Mouse (Mus musculus) neural tube, embryonic 12.5 days (tissue): Measurements from ENCODE around the gene Msmo1. TPM values are rescaled to one million over a fixed set of nuclear protein-coding genes. Genes with fewer than 3 reads are reported as not detected.
A peak's percentile ranks its signal among the peaks of the same experiment; 100 is the strongest.

ENCODE experiments used
- ATAC-seq: fragments of 200-750 bp; cut with Nextera tagmentation; 2 replicates; pipeline ENCODE4 v1.8.0; 2017; ENCODE audit warnings: low read depth, mild to moderate bottlenecking, moderate TSS enrichment, moderate library complexity; ENCODE audit not compliant: low FRiP score
- H3K27ac ChIP-seq: fragments of 300-500 bp; sonication (generic); 2 replicates; pipeline ENCODE4 v1.5.1; 2016
- H3K27me3 ChIP-seq: fragments of 300-500 bp; sonication (generic); replicated peaks from 2 replicates; pipeline ENCODE4 v1.6.1; 2016; ENCODE audit warnings: mild to moderate bottlenecking
- H3K36me3 ChIP-seq: fragments of 300-500 bp; sonication (generic); 2 replicates; pipeline ENCODE4 v1.6.1; 2016; ENCODE audit warnings: mild to moderate bottlenecking
- H3K4me1 ChIP-seq: fragments of 300-500 bp; sonication (generic); 2 replicates; pipeline ENCODE4 v1.6.1; 2016
- H3K4me2 ChIP-seq: fragments of 300-500 bp; sonication (generic); replicated peaks from 2 replicates; pipeline ENCODE4 v1.6.1; 2016; ENCODE audit warnings: mild to moderate bottlenecking
- H3K4me3 ChIP-seq: fragments of 300-500 bp; sonication (generic); 2 replicates; pipeline ENCODE4 v1.5.1; 2016
- H3K9ac ChIP-seq: fragments of 300-500 bp; sonication (generic); 2 replicates; pipeline ENCODE4 v1.6.1; 2016; ENCODE audit warnings: mild to moderate bottlenecking
- H3K9me3 ChIP-seq: fragments of 300-500 bp; sonication (generic); 2 replicates; pipeline ENCODE4 v1.6.1; 2016; ENCODE audit warnings: mild to moderate bottlenecking
- WGBS: fragments of 180-500 bp; shearing (Covaris S2); methylation state at CpG from one replicate; pipeline ENCODE4 v1.1.7; 2016; 5-methylcytosine and 5-hydroxymethylcytosine counted together
- polyA plus RNA-seq: library from polyadenylated mRNA; unstranded; fragments of >200 nt; fragmentation: Nextera tagmentation; extraction: Ambion mirVana; gene quantifications from 2 replicates; pipeline ENCODE4 v1.2.1, GENCODE M21; 2016

Gene Msmo1
- polyA plus RNA-seq, 1 experiment from 2014 or later: 157 TPM

- no peak overlapping the region for H3K27ac ChIP-seq
- H3K36me3 ChIP-seq: no peaks in the 10 kb centered on the region
- ATAC-seq: no peak
- H3K4me2 ChIP-seq: no peak overlapping the region
- H3K27me3 ChIP-seq: no peaks in the 10 kb centered on the region
- no peak overlapping the region for H3K9ac ChIP-seq
- H3K4me1 ChIP-seq: no peaks in the 10 kb centered on the region
- H3K9me3 ChIP-seq: no peaks in the 10 kb centered on the region
- no peak overlapping the region for H3K4me3 ChIP-seq
Measured at GRCm38 (mm10) chr8:64707481-64707880, 26.1 kb downstream of the Msmo1 start.

GRCm38 (mm10) chr8:64703191-64703590 lies 30.4 kb downstream of the Msmo1 start:
- H3K9me3 ChIP-seq: no peaks in the 10 kb centered on the region
- 89% methylated on average over 1 of the region's 1 CpGs for WGBS
- no peak overlapping the region for H3K4me3 ChIP-seq
- no peak overlapping the region for H3K27ac ChIP-seq
- no peak for ATAC-seq
- no peaks in the 10 kb centered on the region for H3K4me1 ChIP-seq
- no peak overlapping the region for H3K9ac ChIP-seq
- no peaks in the 10 kb centered on the region for H3K27me3 ChIP-seq
- no peaks in the 10 kb centered on the region for H3K36me3 ChIP-seq
- H3K4me2 ChIP-seq: no peak overlapping the region

- H3K9me3 ChIP-seq: no peaks in the 10 kb centered on the region
- H3K4me1 ChIP-seq: peaks cover 21% of the 10 kb centered on the region; the same call in 1 of the 2 replicates
- peak within 1 kb of the TSS; percentile 54 for H3K4me3 ChIP-seq
- no peaks in the 10 kb centered on the region for H3K27me3 ChIP-seq
- peak within 1 kb of the TSS; percentile 64 for H3K4me2 ChIP-seq
- H3K36me3 ChIP-seq: no peaks in the 10 kb centered on the region
- peak within 1 kb of the TSS; percentile 84 for H3K27ac ChIP-seq
- peak; percentile 99 for ATAC-seq
- peak within 1 kb of the TSS; percentile 79 for H3K9ac ChIP-seq
- WGBS: under 1% methylated on average over 54 of the region's 54 CpGs
Measured at GRCm38 (mm10) chr8:64692651-64693201, 40.9 kb downstream of the Msmo1 start, which contains the start of gene Cpe. TSS of gene Cpe (minus strand) at chr8:64693054.

GRCm38 (mm10) chr8:64691591-64692401 lies 41.8 kb downstream of the Msmo1 start:
- Histone ChIP-seq H3K4me1 (peaks cover 21% of the 10 kb centered on the region; the same call in 1 of the 2 replicates), H3K9me3 (no peaks in the 10 kb centered on the region), H3K27ac (0 out of 2 replicates have a peak overlapping the region, but pooled peaks have one; percentile 7), H3K36me3 (no peaks in the 10 kb centered on the region), H3K9ac (peak overlapping the region; percentile 79), H3K4me3 (peak overlapping the region; percentile 54), H3K27me3 (no peaks in the 10 kb centered on the region), H3K4me2 (peak overlapping the region; percentile 64)
- 0 out of 2 replicates have a peak, but pooled peaks have one; percentile 5 for ATAC-seq
- WGBS: 10% methylated on average over 16 of the region's 16 CpGs

- ATAC-seq: no peak
- Histone ChIP-seq H3K9ac (peak overlapping the region; percentile 79; the same call in 1 of the 2 replicates), H3K4me3 (peak overlapping the region; percentile 54), H3K9me3 (no peaks in the 10 kb centered on the region), H3K27ac (no peak overlapping the region), H3K4me2 (peak overlapping the region; percentile 64), H3K36me3 (no peaks in the 10 kb centered on the region), H3K27me3 (no peaks in the 10 kb centered on the region), H3K4me1 (peaks cover 21% of the 10 kb centered on the region; the same call in 1 of the 2 replicates)
- WGBS: 83% methylated on average over 6 of the region's 6 CpGs
Measured at GRCm38 (mm10) chr8:64690845-64691244, 42.7 kb downstream of the Msmo1 start.

- Histone ChIP-seq H3K4me1 (peaks cover 21% of the 10 kb centered on the region; the same call in 1 of the 2 replicates), H3K27ac (no peak overlapping the region), H3K4me2 (peak overlapping the region; percentile 64), H3K9ac (no peak overlapping the region), H3K27me3 (no peaks in the 10 kb centered on the region), H3K9me3 (no peaks in the 10 kb centered on the region), H3K4me3 (no peak overlapping the region), H3K36me3 (no peaks in the 10 kb centered on the region)
- ATAC-seq: no peak
- 79% methylated on average over 6 of the region's 6 CpGs for WGBS
Measured at GRCm38 (mm10) chr8:64690306-64690705, 43.3 kb downstream of the Msmo1 start.

GRCm38 (mm10) chr8:64688741-64689140 lies 44.9 kb downstream of the Msmo1 start:
- H3K9ac ChIP-seq: no peak overlapping the region

GRCm38 (mm10) chr8:64688161-64688560 lies 45.4 kb downstream of the Msmo1 start:
- H3K27ac ChIP-seq: no peak overlapping the region
- WGBS: 81% methylated on average over 3 of the region's 3 CpGs
- H3K36me3 ChIP-seq: no peaks in the 10 kb centered on the region
- H3K27me3 ChIP-seq: no peaks in the 10 kb centered on the region
- no peak overlapping the region for H3K4me3 ChIP-seq
- peaks cover 20% of the 10 kb centered on the region; the same call in 1 of the 2 replicates for H3K4me1 ChIP-seq
- no peak overlapping the region for H3K9ac ChIP-seq
- H3K9me3 ChIP-seq: no peaks in the 10 kb centered on the region
- H3K4me2 ChIP-seq: no peak overlapping the region
- ATAC-seq: no peak

More at GRCm38 (mm10) chr8:64688741-64689140, 44.9 kb downstream of the Msmo1 start:
- 83% methylated on average over 4 of the region's 4 CpGs for WGBS
- Histone ChIP-seq H3K9me3 (no peaks in the 10 kb centered on the region), H3K36me3 (no peaks in the 10 kb centered on the region), H3K4me1 (peaks cover 21% of the 10 kb centered on the region; the same call in 1 of the 2 replicates), H3K27me3 (no peaks in the 10 kb centered on the region), H3K27ac (no peak overlapping the region), H3K4me2 (no peak overlapping the region), H3K4me3 (no peak overlapping the region)
- no peak for ATAC-seq

GRCm38 (mm10) chr8:64682501-64682900 lies 51.1 kb downstream of the Msmo1 start:
- WGBS: 83% methylated on average over 3 of the region's 3 CpGs
- no peaks in the 10 kb centered on the region for H3K9me3 ChIP-seq
- no peaks in the 10 kb centered on the region for H3K4me1 ChIP-seq
- H3K9ac ChIP-seq: no peak overlapping the region
- no peaks in the 10 kb centered on the region for H3K27me3 ChIP-seq
- no peak overlapping the region for H3K4me2 ChIP-seq
- no peak overlapping the region for H3K4me3 ChIP-seq
- no peaks in the 10 kb centered on the region for H3K36me3 ChIP-seq
- no peak for ATAC-seq
- no peak overlapping the region for H3K27ac ChIP-seq

- Histone ChIP-seq H3K4me3 (no peak overlapping the region), H3K9ac (no peak overlapping the region), H3K27ac (no peak overlapping the region), H3K4me1 (peaks cover 3% of the 10 kb centered on the region; the same call in 1 of the 2 replicates), H3K9me3 (0 out of 2 replicates have a peak, but pooled peaks cover 5% of the 10 kb centered on the region), H3K27me3 (no peaks in the 10 kb centered on the region), H3K36me3 (no peaks in the 10 kb centered on the region), H3K4me2 (no peak overlapping the region)
- no peak for ATAC-seq
- WGBS: 64% methylated on average over 2 of the region's 2 CpGs
Measured at GRCm38 (mm10) chr8:64676381-64676780, 57.2 kb downstream of the Msmo1 start.

- Histone ChIP-seq H3K9me3 (0 out of 2 replicates have a peak, but pooled peaks cover 5% of the 10 kb centered on the region), H3K9ac (no peak overlapping the region), H3K4me2 (no peak overlapping the region), H3K27ac (no peak overlapping the region), H3K4me3 (no peak overlapping the region), H3K36me3 (no peaks in the 10 kb centered on the region), H3K4me1 (peaks cover 3% of the 10 kb centered on the region; the same call in 1 of the 2 replicates), H3K27me3 (no peaks in the 10 kb centered on the region)
- ATAC-seq: no peak
- WGBS: 81% methylated on average over 8 of the region's 8 CpGs
Measured at GRCm38 (mm10) chr8:64674951-64675585, 58.5 kb downstream of the Msmo1 start.

GRCm38 (mm10) chr8:64672920-64673319 lies 60.7 kb downstream of the Msmo1 start:
- WGBS: 72% methylated on average over 2 of the region's 2 CpGs
- H3K4me2 ChIP-seq: no peak overlapping the region
- 0 out of 2 replicates have a peak, but pooled peaks cover 5% of the 10 kb centered on the region for H3K9me3 ChIP-seq
- H3K9ac ChIP-seq: no peak overlapping the region
- no peak overlapping the region for H3K27ac ChIP-seq
- H3K4me1 ChIP-seq: peaks cover 3% of the 10 kb centered on the region; the same call in 1 of the 2 replicates
- no peak for ATAC-seq
- H3K4me3 ChIP-seq: no peak overlapping the region
- no peaks in the 10 kb centered on the region for H3K36me3 ChIP-seq
- H3K27me3 ChIP-seq: no peaks in the 10 kb centered on the region
